Mouse (Mus musculus) heart, embryonic 11.5 days (tissue): Measurements from ENCODE around the gene Engase. TPM values are rescaled to one million over a fixed set of nuclear protein-coding genes. Genes with fewer than 3 reads are reported as not detected.
A peak's percentile ranks its signal among the peaks of the same experiment; 100 is the strongest.

Experiments
- ATAC-seq: fragments of 200-750 bp; cut with Nextera tagmentation; replicated peaks from 2 replicates; pipeline ENCODE4 v1.8.0; 2017; ENCODE audit warnings: moderate library complexity; ENCODE audit not compliant: insufficient number of reproducible peaks, low FRiP score, low TSS enrichment
- H3K27ac ChIP-seq: fragments of 300-500 bp; sonication (generic); 2 replicates; pipeline ENCODE4 v1.5.1; 2014; ENCODE audit warnings: mild to moderate bottlenecking, low read depth, low read length
- H3K27me3 ChIP-seq: fragments of 300-500 bp; sonication (generic); 2 replicates; pipeline ENCODE4 v1.6.1; 2014; ENCODE audit warnings: mild to moderate bottlenecking, low read length, mixed read lengths; ENCODE audit not compliant: control insufficient read depth, insufficient read depth
- H3K36me3 ChIP-seq: fragments of 300-500 bp; sonication (generic); 2 replicates; pipeline ENCODE4 v1.6.1; 2014; ENCODE audit warnings: mild to moderate bottlenecking, low read length, moderate library complexity, mixed read lengths; ENCODE audit not compliant: control insufficient read depth, insufficient read depth
- H3K4me1 ChIP-seq: fragments of 300-500 bp; sonication (generic); 2 replicates; pipeline ENCODE4 v1.6.1; 2014; ENCODE audit warnings: low read length; ENCODE audit not compliant: control insufficient read depth, insufficient read depth
- H3K4me2 ChIP-seq: fragments of 300-500 bp; sonication (generic); 2 replicates; pipeline ENCODE4 v1.6.1; 2014; ENCODE audit warnings: mild to moderate bottlenecking, moderate library complexity
- H3K4me3 ChIP-seq: fragments of 300-500 bp; sonication (generic); 2 replicates; pipeline ENCODE4 v1.5.1; 2014; ENCODE audit warnings: low read depth, low read length
- H3K9ac ChIP-seq: fragments of 300-500 bp; sonication (generic); 2 replicates; pipeline ENCODE4 v1.6.1; 2014; ENCODE audit warnings: mild to moderate bottlenecking, low read depth, low read length, moderate library complexity
- H3K9me3 ChIP-seq: fragments of 300-500 bp; sonication (generic); replicated peaks from 2 replicates; pipeline ENCODE4 v1.6.1; 2016; ENCODE audit warnings: low read length; ENCODE audit not compliant: control insufficient read depth
- WGBS: fragments of 180-500 bp; shearing (Covaris S2); extraction: QIAGEN DNeasy Blood & Tissue Kit; methylation state at CpG from one replicate; pipeline ENCODE4 v1.1.7; 2014; ENCODE audit not compliant: insufficient replicate concordance; 5-methylcytosine and 5-hydroxymethylcytosine counted together
- polyA plus RNA-seq: library from polyadenylated mRNA; unstranded; fragments of >200 nt; fragmentation: Nextera tagmentation; extraction: Ambion mirVana; gene quantifications from 2 replicates; pipeline ENCODE4 v1.2.1, GENCODE M21; 2014

Gene Engase
- 3.9 and 4.3 TPM in 2 replicates for polyA plus RNA-seq

- Histone ChIP-seq H3K36me3 (no peaks in the 10 kb centered on the region), H3K9me3 (no peaks in the 10 kb centered on the region), H3K4me2 (peak within 1 kb of the TSS; percentile 96), H3K4me3 (peak within 1 kb of the TSS; percentile 77), H3K9ac (peak within 1 kb of the TSS; percentile 81), H3K27ac (peak within 1 kb of the TSS; percentile 62; the same call in 1 of the 2 replicates), H3K27me3 (no peaks in the 10 kb centered on the region), H3K4me1 (0 out of 2 replicates have a peak, but pooled peaks cover 5% of the 10 kb centered on the region)
- under 1% methylated on average over 57 of the region's 57 CpGs for WGBS
- peak; percentile 98 for ATAC-seq
Measured at GRCm38 (mm10) chr11:118476396-118477373, at the start of gene Engase. Engase (plus strand) TSS chr11:118476829.

- 37% methylated on average over 3 of the region's 3 CpGs for WGBS
- H3K27me3 ChIP-seq = peaks cover 4% of the 10 kb centered on the region; the same call in 1 of the 2 replicates
- peak overlapping the region; percentile 60 for H3K4me2 ChIP-seq
- no peak overlapping the region for H3K27ac ChIP-seq
- no peaks in the 10 kb centered on the region for H3K9me3 ChIP-seq
- no peak overlapping the region for H3K4me3 ChIP-seq
- no peak overlapping the region for H3K9ac ChIP-seq
- H3K36me3 ChIP-seq = no peaks in the 10 kb centered on the region
- peaks cover 27% of the 10 kb centered on the region for H3K4me1 ChIP-seq
- no peak for ATAC-seq
Measured at GRCm38 (mm10) chr11:118427266-118427779, 49.3 kb upstream of the Engase start.

DNA sequence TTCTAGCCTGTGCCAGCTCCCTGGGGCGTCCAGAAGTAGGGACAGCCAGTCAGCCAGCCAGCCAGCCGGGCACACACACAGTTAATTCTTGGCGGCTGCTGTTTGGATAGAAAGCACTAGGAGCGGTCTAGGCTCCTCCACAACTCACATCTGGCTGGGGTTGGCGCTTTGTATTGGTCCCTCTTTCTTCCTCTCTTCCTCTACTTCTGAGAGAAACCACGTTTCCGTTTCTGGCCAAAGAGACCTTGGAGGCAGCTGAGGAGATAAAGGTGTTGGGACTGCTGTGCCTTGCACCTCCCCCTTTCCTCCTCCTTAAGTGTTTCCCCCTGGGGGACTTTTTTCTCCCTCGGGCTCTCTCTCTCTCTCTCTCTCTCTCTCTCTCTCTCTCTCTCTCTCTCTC is 48.6 kb upstream of the Engase start, which contains the start of gene C1qtnf1:
Gene C1qtnf1 (plus strand): TSS at position 218 of the 400 bp plus-strand sequence.
- H3K4me3 ChIP-seq = peak within 1 kb of the TSS; percentile 31
- H3K4me2 ChIP-seq = peak within 1 kb of the TSS; percentile 60
- H3K9ac ChIP-seq = peak within 1 kb of the TSS; percentile 52
- H3K27me3 ChIP-seq = peaks cover 4% of the 10 kb centered on the region; the same call in 1 of the 2 replicates
- no peak for ATAC-seq
- peak within 1 kb of the TSS; percentile 41; the same call in 1 of the 2 replicates for H3K27ac ChIP-seq
- under 1% methylated on average over 8 of the region's 8 CpGs for WGBS
- no peaks in the 10 kb centered on the region for H3K9me3 ChIP-seq
- no peaks in the 10 kb centered on the region for H3K36me3 ChIP-seq
- peaks cover 27% of the 10 kb centered on the region for H3K4me1 ChIP-seq

- no peak for ATAC-seq
- WGBS = 10% methylated on average over 11 of the region's 11 CpGs
- H3K4me3 ChIP-seq = peak overlapping the region; percentile 31
- H3K9me3 ChIP-seq = no peaks in the 10 kb centered on the region
- H3K4me2 ChIP-seq = peak overlapping the region; percentile 60
- H3K27ac ChIP-seq = peak overlapping the region; percentile 41; the same call in 1 of the 2 replicates
- peaks cover 4% of the 10 kb centered on the region; the same call in 1 of the 2 replicates for H3K27me3 ChIP-seq
- no peaks in the 10 kb centered on the region for H3K36me3 ChIP-seq
- peak overlapping the region; percentile 52 for H3K9ac ChIP-seq
- peaks cover 30% of the 10 kb centered on the region for H3K4me1 ChIP-seq
Measured at GRCm38 (mm10) chr11:118428460-118428868, 48.2 kb upstream of the Engase start.

GRCm38 (mm10) chr11:118428944-118429709 is 47.5 kb upstream of the Engase start:
- 52% methylated on average over 8 of the region's 8 CpGs for WGBS
- Histone ChIP-seq H3K36me3 (no peaks in the 10 kb centered on the region), H3K27ac (peak overlapping the region; percentile 41; the same call in 1 of the 2 replicates), H3K9ac (no peak overlapping the region), H3K4me3 (peak overlapping the region; percentile 31), H3K4me2 (peak overlapping the region; percentile 60), H3K27me3 (peaks cover 4% of the 10 kb centered on the region; the same call in 1 of the 2 replicates), H3K4me1 (peaks cover 31% of the 10 kb centered on the region), H3K9me3 (no peaks in the 10 kb centered on the region)
- no peak for ATAC-seq

- Histone ChIP-seq H3K9me3 (no peaks in the 10 kb centered on the region), H3K9ac (0 out of 2 replicates have a peak overlapping the region, but pooled peaks have one; percentile 12), H3K4me3 (no peak overlapping the region), H3K36me3 (no peaks in the 10 kb centered on the region), H3K27ac (no peak overlapping the region), H3K4me2 (no peak overlapping the region), H3K27me3 (peaks cover 6% of the 10 kb centered on the region), H3K4me1 (peaks cover 31% of the 10 kb centered on the region)
- 46% methylated on average over 4 of the region's 4 CpGs for WGBS
- ATAC-seq = no peak
Measured at GRCm38 (mm10) chr11:118430291-118430885, 46.2 kb upstream of the Engase start.

DNA sequence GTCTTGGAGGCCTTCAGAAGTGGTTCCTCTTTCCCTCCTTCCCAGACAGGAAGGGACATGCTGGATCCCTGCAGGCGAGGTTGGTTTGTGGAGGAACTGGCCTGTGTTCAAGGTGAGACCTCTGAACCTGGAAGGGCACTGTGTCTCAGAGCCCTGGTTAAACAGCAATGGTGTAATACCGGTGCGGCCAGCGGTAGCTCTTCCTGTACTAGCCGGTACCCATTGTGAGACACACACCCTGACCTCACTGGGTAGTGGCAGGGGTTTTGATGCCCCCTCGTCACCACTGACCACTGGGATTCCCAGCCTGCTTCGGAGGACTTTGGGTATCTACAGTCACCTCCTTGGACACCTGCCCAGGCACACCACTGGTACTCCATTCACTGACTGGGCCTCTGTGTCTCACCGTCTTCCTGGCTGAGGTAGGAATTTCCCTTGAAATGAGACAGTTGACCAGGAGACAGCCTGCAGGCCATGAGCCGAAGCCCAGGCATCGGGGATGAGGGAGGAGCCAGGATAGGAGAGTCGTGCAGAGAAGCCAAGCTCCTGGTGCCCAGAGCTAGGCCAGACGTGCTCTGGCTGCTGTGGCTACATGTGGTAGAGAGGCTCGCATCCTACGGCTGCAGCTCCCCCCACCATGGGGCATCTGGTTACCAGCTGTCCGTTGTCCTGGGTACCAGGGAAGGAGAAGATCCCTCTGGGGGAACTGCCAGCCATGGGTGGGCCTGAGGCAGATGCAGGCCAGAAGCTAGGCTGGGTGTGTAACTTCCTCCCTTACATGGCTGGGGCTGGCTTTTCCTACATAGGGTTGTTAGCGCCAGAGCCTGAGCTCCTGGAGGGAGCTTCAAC is 45.3 kb upstream of the Engase start:
- no peaks in the 10 kb centered on the region for H3K9me3 ChIP-seq
- no peak overlapping the region for H3K4me2 ChIP-seq
- no peak overlapping the region for H3K9ac ChIP-seq
- H3K36me3 ChIP-seq = no peaks in the 10 kb centered on the region
- H3K27ac ChIP-seq = no peak overlapping the region
- 71% methylated on average over 16 of the region's 16 CpGs for WGBS
- no peak overlapping the region for H3K4me3 ChIP-seq
- no peak for ATAC-seq
- H3K27me3 ChIP-seq = peaks cover 6% of the 10 kb centered on the region
- H3K4me1 ChIP-seq = peaks cover 31% of the 10 kb centered on the region
